Mouse (Mus musculus): ENCODE measurements around the gene Camk1d. TPM values are rescaled to one million over a fixed set of nuclear protein-coding genes. Genes with fewer than 3 reads are reported as not detected.

The Camk1d gene
- total RNA-seq, 2 experiments from 2014 or later, result 1.5 to 2.5 TPM

- no peak for DNase-seq
Observed at GRCm38 (mm10) chr2:5477525-5477924, 236.8 kb downstream of the Camk1d start.

DNA sequence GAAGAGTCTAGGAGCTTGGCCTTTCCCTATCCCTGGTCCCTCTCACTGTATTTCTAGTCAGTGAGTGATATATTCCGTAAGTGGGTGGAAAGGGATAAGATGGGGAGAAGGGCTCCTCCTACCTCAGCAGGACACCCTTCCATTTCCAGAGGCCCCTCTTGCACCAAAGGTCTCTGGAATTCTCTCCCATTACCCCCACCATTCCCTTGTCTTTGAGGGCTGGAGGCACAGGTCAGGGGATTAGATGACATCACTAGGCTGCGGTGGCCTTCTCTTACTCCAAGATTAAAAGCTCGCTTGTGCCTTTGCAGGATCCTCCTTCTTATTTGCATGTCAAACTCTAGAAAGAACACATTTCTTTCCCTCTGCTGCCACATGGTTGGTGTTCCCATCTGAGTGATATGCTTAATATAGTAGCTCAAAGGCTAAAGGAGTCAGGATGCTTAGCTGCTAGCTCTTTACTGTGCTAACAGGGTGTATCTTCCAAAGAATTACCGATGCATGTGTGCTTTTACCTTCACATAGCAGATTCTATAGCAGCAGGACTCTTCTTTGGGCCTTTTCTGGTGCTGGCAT is 244.9 kb downstream of the Camk1d start:
- no peak for DNase-seq

GRCm38 (mm10) chr2:5467537-5467936 is 246.8 kb downstream of the Camk1d start:
- DNase-seq, result no peak

DNA sequence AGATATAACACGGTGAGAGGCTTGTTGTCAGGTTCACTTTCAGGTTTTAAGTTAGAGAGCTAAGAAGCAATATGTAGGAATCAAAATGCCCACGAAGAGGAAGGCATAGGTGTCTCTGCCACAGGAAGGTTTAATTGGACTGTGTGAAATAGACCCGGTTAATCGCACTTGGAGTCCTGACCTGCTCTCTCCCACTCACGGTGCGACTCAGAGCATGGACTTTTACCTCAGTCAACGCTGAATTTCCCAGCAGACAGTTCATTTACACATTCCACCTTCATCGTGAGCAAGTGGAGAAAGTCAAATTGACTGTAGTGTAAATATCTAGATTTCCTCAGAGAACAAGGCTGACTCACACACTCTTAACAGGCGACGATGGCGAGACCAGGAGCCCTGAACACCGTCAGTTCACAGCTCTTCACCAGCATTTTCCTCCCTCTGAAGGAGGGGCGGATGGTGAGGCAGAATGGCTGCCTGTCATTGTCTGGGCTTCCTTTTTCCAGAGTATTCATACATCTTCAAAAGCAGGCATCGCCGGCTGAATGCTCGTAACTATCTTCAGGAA is 255.6 kb downstream of the Camk1d start:
- no peak for DNase-seq

GRCm38 (mm10) chr2:5458075-5458494 is 256.2 kb downstream of the Camk1d start:
- DNase-seq, result no peak

GRCm38 (mm10) chr2:5456108-5456507 is 258.2 kb downstream of the Camk1d start:
- no peak for DNase-seq

DNA sequence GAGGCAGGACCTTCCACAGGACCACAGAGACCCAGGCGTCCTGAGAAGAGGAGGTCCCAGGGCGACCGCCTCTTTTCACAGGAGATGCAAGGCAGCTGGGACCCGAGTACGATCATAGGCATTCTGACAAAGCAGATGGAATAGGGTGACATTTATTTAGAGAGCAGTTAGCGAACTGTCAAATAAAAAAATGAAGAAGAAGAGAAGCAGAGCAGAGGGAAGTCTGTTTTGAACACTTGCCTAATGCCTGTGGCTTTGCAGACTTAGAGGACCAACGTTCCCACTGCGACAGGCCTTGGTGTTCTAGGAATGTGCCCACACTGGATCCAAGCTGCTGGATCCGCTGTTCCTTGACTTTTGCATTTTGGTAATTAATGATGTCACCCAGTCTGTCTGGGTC is 259.5 kb downstream of the Camk1d start:
- no peak for DNase-seq

- DNase-seq, result no peak
Observed at GRCm38 (mm10) chr2:5451654-5452053, 262.7 kb downstream of the Camk1d start.

- DNase-seq, result no peak
Observed at GRCm38 (mm10) chr2:5445357-5445756, 269.0 kb downstream of the Camk1d start.

DNA sequence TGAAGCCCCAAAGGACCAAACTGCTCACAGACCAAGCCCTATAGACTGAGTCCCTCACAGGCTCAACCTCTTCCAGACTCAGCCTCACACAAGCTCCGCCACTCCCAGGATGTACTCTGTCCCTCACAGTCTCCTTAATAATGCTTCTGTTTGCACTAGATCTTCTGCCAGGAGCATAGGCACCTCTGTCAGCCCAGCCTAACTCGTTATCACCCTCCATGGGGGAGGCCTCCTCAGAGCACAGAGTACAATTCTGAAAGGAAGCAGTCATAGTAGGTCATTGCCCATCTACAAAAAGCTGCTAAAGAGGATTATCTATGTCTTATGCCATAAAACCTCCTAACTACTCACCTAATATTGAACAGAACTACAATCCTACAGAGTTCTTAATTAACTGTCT is 276.6 kb downstream of the Camk1d start:
- no peak for DNase-seq

- no peak for DNase-seq
Observed at GRCm38 (mm10) chr2:5435587-5436253, 278.6 kb downstream of the Camk1d start.

- DNase-seq, result no peak
Observed at GRCm38 (mm10) chr2:5431309-5431708, 283.0 kb downstream of the Camk1d start.

GRCm38 (mm10) chr2:5429921-5430320 is 284.4 kb downstream of the Camk1d start:
- no peak for DNase-seq

DNA sequence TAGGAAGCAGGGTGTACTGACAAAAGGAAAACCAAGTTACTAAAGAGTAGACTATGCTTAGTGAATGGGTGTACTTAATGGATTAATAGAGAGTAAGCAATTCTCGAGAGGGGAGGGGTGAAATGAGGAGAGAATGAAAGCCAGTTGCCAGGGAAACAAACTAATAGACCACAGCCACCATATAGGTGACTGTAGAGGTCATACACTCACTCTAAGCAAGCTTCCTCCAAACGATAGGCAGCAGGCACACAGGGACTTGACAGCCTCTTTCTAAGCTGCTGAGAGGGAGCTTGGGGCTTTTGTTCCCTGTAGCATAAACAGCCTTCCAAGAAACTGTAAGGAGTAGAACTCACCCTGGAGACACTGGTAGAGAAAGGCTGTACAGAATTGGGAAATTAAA is 288.2 kb downstream of the Camk1d start:
- DNase-seq, result no peak

DNA sequence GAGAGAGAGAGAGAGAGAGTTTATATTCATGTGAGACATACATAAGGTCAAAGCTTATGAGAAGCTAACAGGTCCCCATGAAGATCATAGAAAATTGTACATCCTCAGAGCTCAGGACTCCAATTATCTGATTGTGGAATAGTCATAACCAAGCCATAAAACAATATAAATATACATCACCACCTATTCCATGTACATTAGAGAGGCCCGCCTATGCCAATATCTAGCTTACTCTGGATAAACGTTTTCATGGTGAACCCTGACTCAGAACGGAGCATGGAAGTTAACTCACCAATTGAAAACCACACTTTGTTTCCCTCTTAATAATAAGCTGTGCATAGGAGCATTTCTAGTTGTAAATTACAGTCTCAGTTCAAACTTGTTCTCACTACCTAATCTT is 288.7 kb downstream of the Camk1d start:
- no peak for DNase-seq

DNA sequence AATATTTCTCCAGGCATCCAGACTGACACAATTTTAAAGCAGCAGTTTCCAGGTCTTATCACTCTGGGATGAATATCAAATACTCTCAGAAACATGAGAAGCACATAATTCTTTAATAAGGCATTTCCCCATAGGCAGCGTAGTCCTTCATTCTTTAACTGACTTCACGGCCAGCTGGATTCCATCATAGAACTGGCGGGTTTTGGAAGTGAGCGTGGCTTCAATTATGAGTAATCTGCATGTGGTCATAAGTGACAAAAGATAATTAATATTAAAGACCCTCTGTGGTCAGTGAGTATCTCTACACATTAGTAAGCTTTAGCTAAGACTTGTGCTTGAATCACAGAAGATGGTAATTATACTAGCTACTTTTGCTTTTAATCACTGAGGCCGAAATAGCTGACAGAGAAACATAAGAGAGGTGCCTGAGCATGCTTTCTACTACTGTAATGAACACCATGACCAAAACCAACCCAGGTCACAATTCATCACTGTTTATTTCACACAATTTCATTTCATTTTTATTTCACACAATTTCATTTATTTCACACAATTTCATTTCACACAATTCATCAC is 293.6 kb downstream of the Camk1d start:
- no peak for DNase-seq

GRCm38 (mm10) chr2:5418802-5419201 is 295.5 kb downstream of the Camk1d start:
- no peak for DNase-seq

DNA sequence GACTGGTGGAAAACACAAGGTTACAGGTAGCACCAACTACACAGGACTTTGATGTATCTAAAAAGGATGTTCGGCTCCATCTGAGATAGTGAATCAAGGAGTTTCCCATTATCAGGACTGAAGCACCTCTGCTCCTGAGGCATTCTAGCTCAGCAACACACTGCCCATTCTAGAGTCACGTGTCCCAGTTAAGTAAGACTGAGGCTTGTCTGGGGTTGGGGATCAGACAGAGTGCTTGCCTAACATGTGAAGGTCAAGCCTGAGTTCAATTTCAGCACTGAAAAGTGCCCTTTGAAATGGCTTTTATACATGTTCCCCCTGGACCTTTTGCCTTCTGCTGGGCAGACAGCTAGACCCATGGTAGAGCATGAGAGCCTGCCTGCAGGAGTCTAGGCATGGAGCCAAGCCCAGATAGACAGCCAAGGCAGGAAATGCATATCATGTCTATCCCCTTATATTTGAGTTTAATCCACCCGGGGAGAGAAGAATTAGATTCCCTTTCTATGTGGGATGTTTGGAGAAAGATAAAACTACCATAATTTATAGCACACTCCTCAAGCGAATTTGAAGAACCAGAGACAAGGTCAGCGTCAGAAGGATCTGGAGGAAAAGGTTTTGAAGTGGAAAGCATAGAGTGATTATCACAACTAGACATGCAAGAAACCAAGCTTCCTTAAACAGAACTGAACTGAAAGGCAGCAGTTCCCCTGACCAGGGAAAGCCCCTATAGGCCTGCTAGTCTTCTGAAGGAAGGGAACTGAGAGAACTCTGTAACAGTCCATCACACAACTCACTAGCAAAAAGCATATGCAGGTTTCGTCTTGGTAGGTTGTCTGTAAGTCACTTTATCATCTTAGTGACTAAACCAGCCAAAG is 296.9 kb downstream of the Camk1d start:
- no peak for DNase-seq

- DNase-seq, result no peak
Observed at GRCm38 (mm10) chr2:5411774-5412173, 302.5 kb downstream of the Camk1d start.

DNA sequence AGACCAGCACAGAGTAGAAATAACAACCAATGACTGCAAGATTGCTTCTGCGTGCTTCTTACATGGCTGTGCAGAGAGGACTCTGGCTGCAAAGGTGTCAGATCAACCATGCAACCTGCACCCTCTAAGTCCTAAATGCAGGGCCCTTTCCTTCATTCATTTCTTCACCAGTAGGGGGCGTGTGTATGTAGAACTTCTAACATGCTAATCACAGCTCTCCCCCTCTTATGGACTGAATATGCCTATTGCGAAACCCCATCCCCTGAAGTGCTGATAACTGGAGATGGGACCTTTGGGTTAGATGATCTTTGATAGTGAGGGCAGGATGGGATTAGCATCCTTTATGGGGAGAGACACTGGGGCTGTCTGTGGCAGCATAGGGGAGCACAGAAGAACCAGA is 310.5 kb downstream of the Camk1d start:
- no peak for DNase-seq

GRCm38 (mm10) chr2:5402036-5402435 is 312.3 kb downstream of the Camk1d start:
- DNase-seq, result no peak

- DNase-seq, result no peak
Observed at GRCm38 (mm10) chr2:5398505-5398904, 315.8 kb downstream of the Camk1d start.

DNA sequence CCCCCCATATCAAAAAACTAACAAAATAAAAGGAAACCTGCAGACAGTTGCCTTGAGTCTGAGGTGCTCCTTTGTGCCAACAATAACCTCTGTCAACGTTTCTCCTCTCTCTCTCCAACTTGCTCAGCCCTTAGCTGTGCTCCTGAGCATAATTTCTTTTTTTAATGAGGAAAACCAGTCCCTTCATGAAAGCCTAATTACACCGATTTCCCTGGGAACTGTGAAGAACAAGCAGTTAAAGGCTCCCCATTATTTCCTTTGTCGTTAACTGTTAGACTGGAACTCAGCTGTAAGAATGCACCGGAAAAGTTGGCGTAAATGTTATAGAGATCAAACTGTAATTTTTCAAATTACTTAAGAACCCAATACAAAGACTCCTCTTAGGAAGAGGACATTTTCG is 316.3 kb downstream of the Camk1d start:
- no peak for DNase-seq

Data from gastrocnemius, postnatal 25 days (tissue).